Mouse (Mus musculus) spleen, embryonic (tissue): ENCODE measurements around the gene Zfp385c.

ENCODE experiments used
- CTCF ChIA-PET: fragments of 350-600 bp; sonication (Branson Sonifier 250); formaldehyde crosslinking; loops from one replicate; lab custom pipeline; 2022; lab: Charles Lee

Gene Zfp385c

GRCm38 (mm10) chr11:100692164-100692616 is at the start of gene Zfp385c:
Gene Zfp385c, minus strand, starts transcription at chr11:100692455.
- CTCF ChIA-PET, result interaction anchor here (1.4 kb wide), 1 partner anchor 11 kb away, joined by 10 read pairs; no protein-coding TSS in a partner anchor

- CTCF ChIA-PET, result interaction anchor here (0.5 kb wide), 1 partner anchor 82 kb away, joined by 6 read pairs; no protein-coding TSS in a partner anchor
Measured at GRCm38 (mm10) chr11:100741348-100741747, 49.1 kb upstream of the Zfp385c start.

GRCm38 (mm10) chr11:100738749-100739148 is 46.5 kb upstream of the Zfp385c start:
- CTCF ChIA-PET, result interaction anchor here (0.6 to 0.7 kb wide), 2 partner anchors 28 to 377 kb away, joined by 3 to 4 read pairs; no protein-coding TSS in a partner anchor

- CTCF ChIA-PET, result interaction anchor here (0.6 to 0.8 kb wide), 3 partner anchors 10 to 438 kb away, joined by 3 to 6 read pairs (median 3); partner anchors contain the start of gene Kcnh4
Measured at GRCm38 (mm10) chr11:100738066-100738604, 45.9 kb upstream of the Zfp385c start, which contains the start of gene Rab5c. Gene Rab5c, minus strand, starts transcription at chr11:100738215.

- CTCF ChIA-PET, result interaction anchor here (0.6 to 0.8 kb wide), 4 partner anchors 9 to 151 kb away, joined by 3 read pairs; partner anchors contain the start of gene Kcnh4
Measured at GRCm38 (mm10) chr11:100737105-100737733, 45.0 kb upstream of the Zfp385c start.

GRCm38 (mm10) chr11:100736746-100737080 is 44.5 kb upstream of the Zfp385c start:
- CTCF ChIA-PET, result interaction anchor here (0.7 kb wide), 2 partner anchors 121 to 150 kb away, joined by 3 read pairs; no protein-coding TSS in a partner anchor

GRCm38 (mm10) chr11:100735954-100736745 is 43.9 kb upstream of the Zfp385c start:
- CTCF ChIA-PET, result interaction anchor here (0.6 to 0.7 kb wide), 2 partner anchors 11 to 150 kb away, joined by 3 read pairs; no protein-coding TSS in a partner anchor

- CTCF ChIA-PET, result interaction anchor here (0.6 to 0.7 kb wide), 2 partner anchors 182 to 454 kb away, joined by 3 to 4 read pairs; no protein-coding TSS in a partner anchor
Measured at GRCm38 (mm10) chr11:100735134-100735865, 43.0 kb upstream of the Zfp385c start.

- CTCF ChIA-PET, result no interaction called here
Measured at GRCm38 (mm10) chr11:100730477-100731205, 38.4 kb upstream of the Zfp385c start.

GRCm38 (mm10) chr11:100729976-100730375 is 37.7 kb upstream of the Zfp385c start:
- CTCF ChIA-PET, result no interaction called here

GRCm38 (mm10) chr11:100728601-100729000 is 36.3 kb upstream of the Zfp385c start:
- CTCF ChIA-PET, result interaction anchor here (1.3 kb wide), 1 partner anchor 9 kb away, joined by 3 read pairs; the partner anchor contains the start of gene Rab5c

- CTCF ChIA-PET, result no interaction called here
Measured at GRCm38 (mm10) chr11:100727201-100727600, 34.9 kb upstream of the Zfp385c start.

GRCm38 (mm10) chr11:100724919-100725512 is 32.8 kb upstream of the Zfp385c start:
- CTCF ChIA-PET, result interaction anchor here (1.1 kb wide), 1 partner anchor 154 kb away, joined by 3 read pairs; no protein-coding TSS in a partner anchor

GRCm38 (mm10) chr11:100722493-100723028 is 30.3 kb upstream of the Zfp385c start:
- CTCF ChIA-PET, result no interaction called here

GRCm38 (mm10) chr11:100721776-100722492 is 29.7 kb upstream of the Zfp385c start:
- CTCF ChIA-PET, result interaction anchor here (0.6 to 0.7 kb wide), 2 partner anchors 65 to 530 kb away, joined by 3 read pairs; no protein-coding TSS in a partner anchor

GRCm38 (mm10) chr11:100721254-100721653 is 29.0 kb upstream of the Zfp385c start:
- CTCF ChIA-PET, result interaction anchor here (0.6 to 0.7 kb wide), 2 partner anchors 65 to 531 kb away, joined by 3 read pairs; no protein-coding TSS in a partner anchor

- CTCF ChIA-PET, result no interaction called here
Measured at GRCm38 (mm10) chr11:100720345-100720744, 28.1 kb upstream of the Zfp385c start.

GRCm38 (mm10) chr11:100719893-100720292 is 27.6 kb upstream of the Zfp385c start:
- CTCF ChIA-PET, result no interaction called here
